Mouse (Mus musculus): Measurements from ENCODE around the gene Tst. TPM values are rescaled to one million over a fixed set of nuclear protein-coding genes. Genes with fewer than 3 reads are reported as not detected.

Tst gene
- total and polyA plus RNA-seq, 3 experiments, result 0.56 to 2.0 (median 0.67) TPM

GRCm38 (mm10) chr15:78447746-78448535 is 42.2 kb upstream of the Tst start (continued):
- peak; percentile 49; the same call in 1 of the 2 replicates for TF ChIP-seq MEF2A (IDR thresholded peaks at IDR 0.05; ENCODE audit: borderline replicate concordance, low read depth, low read length)
- TF ChIP-seq E2F4 (IDR thresholded peaks at IDR 0.05; ENCODE audit: insufficient replicate concordance, low read depth, low read length), result peak; percentile 70; the same call in 1 of the 2 replicates
- TF ChIP-seq POLR2AphosphoS2 (IDR thresholded peaks at IDR 0.05; ENCODE audit: low read depth, low read length), result no peak
- TF ChIP-seq IRF4 (IDR thresholded peaks at IDR 0.05; ENCODE audit: low read depth, low read length), result peak; percentile 51; the same call in 1 of the 2 replicates
- no peak for TF ChIP-seq USF1 (IDR thresholded peaks at IDR 0.05; ENCODE audit: low read depth, low read length)

DNA sequence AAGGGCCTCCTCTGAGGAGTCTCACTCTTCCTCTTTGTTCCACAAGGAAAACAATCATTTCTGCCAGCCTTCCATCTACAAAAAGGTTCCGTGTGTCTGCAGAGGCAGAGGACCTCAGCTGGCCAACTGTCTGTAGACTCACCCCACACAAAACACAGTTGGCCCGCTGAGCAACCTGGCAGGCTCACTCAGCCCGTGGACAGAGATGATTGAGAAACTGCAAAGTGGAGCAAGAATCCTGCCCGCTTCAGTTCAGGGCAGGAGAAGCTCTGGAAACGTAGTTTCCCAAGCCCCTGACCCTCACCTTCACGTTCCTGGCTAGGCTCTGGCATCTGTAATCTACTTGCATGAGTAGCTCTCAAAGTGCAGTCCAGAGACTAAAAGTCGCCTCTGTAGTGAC is 41.4 kb upstream of the Tst start:
- dilution Hi-C loops (cut with MboI; ENCODE audit: extremely low pct_ligation_motif_present, extremely low pct_unique_long_range_greater_than_20kb, low sequenced_read_pairs) (no loop called here), in situ Hi-C loops (cut with MboI; ENCODE audit: low pct_ligation_motif_present, low pct_unique_long_range_greater_than_20kb, low sequenced_read_pairs) (loop anchor here (5.0 to 25.0 kb wide), 3 partner anchors 65 to 290 kb away; partner anchors contain the start of gene C1qtnf6)
- Histone ChIP-seq H3K79me2 (replicated peaks; ENCODE audit: control insufficient read depth, extremely low read depth, insufficient read depth, poor library complexity, severe bottlenecking) (no peaks in the 10 kb centered on the region), H3K4me1 (ENCODE audit: control insufficient read depth in 1 of 2, insufficient read depth in 2 of 2) (peaks cover 32 to 55% of the 10 kb centered on the region in 2 experiments), H3K36me3 (replicated peaks in 1 of 2; ENCODE audit: control insufficient read depth in 1 of 2, insufficient read depth in 1 of 2, low read length in 1 of 2) (no peaks in the 10 kb centered on the region), H3K4me3 (replicated peaks in 1 of 3; ENCODE audit: low read depth in 2 of 3, low read length in 2 of 3, poor library complexity in 1 of 3) (no peak overlapping the region), H3K9ac (ENCODE audit: insufficient read depth, low read depth) (no peak overlapping the region), H3K9me3 (replicated peaks; ENCODE audit: low read length) (peaks cover 3% of the 10 kb centered on the region), H3K4me2 (ENCODE audit: insufficient read depth, low read depth, poor library complexity, severe bottlenecking) (no peak overlapping the region), H3K27ac (ENCODE audit: insufficient read depth, low read depth) (no peak overlapping the region), H3K27me3 (replicated peaks) (no peaks in the 10 kb centered on the region)
- TF ChIP-seq KAT2A (IDR thresholded peaks at IDR 0.05; ENCODE audit: insufficient replicate concordance, low read length), result no peak
- TF ChIP-seq ZKSCAN1 (IDR thresholded peaks at IDR 0.05; ENCODE audit: borderline replicate concordance, low read depth, low read length), result no peak
- TF ChIP-seq CHD2 (IDR thresholded peaks at IDR 0.05; ENCODE audit: low read length), result no peak
- no peak for TF ChIP-seq IRF4 (IDR thresholded peaks at IDR 0.05; ENCODE audit: low read depth, low read length)
- no peak for TF ChIP-seq MYC (IDR thresholded peaks at IDR 0.05; ENCODE audit: low read depth, low read length)
- no peak for TF ChIP-seq MEF2A (IDR thresholded peaks at IDR 0.05; ENCODE audit: borderline replicate concordance, low read depth, low read length)
- no peak for TF ChIP-seq BHLHE40 (IDR thresholded peaks at IDR 0.05; ENCODE audit: low read depth, low read length)
- no peak for TF ChIP-seq NRF1 (IDR thresholded peaks at IDR 0.05; ENCODE audit: low read depth, low read length)
- no peak for DNase-seq (ENCODE audit: extremely low read depth)

DNA sequence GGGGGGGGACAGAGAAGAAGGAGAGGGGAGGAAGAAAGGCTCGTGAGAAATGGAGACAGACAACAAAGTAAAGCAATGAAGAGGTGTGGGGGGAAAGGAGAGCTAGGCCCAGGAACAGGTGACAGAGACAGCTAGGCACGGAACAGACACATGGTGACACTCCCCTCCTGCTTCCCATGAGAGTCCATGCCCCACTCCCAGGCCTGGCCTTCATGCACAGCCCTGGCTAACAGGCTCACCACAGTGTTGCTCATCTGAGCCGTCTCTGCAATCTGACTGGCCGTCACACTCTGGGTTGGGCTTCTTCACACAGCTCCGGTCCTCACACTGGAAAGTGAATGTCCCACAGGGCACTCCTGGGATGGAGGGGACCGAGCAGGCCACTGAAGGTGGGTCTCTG is 38.1 kb upstream of the Tst start:
- H3K27ac ChIP-seq (ENCODE audit: insufficient read depth, low read depth), result no peak overlapping the region
- no peaks in the 10 kb centered on the region for H3K36me3 ChIP-seq (replicated peaks in 1 of 2; ENCODE audit: control insufficient read depth in 1 of 2, insufficient read depth in 1 of 2, low read length in 1 of 2)
- H3K4me2 ChIP-seq (ENCODE audit: insufficient read depth, low read depth, poor library complexity, severe bottlenecking), result no peak overlapping the region
- TF ChIP-seq NRF1 (IDR thresholded peaks at IDR 0.05; ENCODE audit: low read depth, low read length) (no peak), ELF1 (IDR thresholded peaks at IDR 0.05; ENCODE audit: low read depth, low read length) (no peak), ETS1 (conservative IDR thresholded peaks at IDR 0.05; ENCODE audit: low read depth, low read length) (no peak), CHD2 (IDR thresholded peaks at IDR 0.05; ENCODE audit: low read length) (no peak)
- H3K9me3 ChIP-seq (replicated peaks; ENCODE audit: low read length), result no peaks in the 10 kb centered on the region
- H3K4me1 ChIP-seq (ENCODE audit: control insufficient read depth in 1 of 2, insufficient read depth in 2 of 2), result peaks cover 13 to 46% of the 10 kb centered on the region in 2 experiments
- no peak for DNase-seq (ENCODE audit: extremely low read depth)
- dilution Hi-C loops (cut with MboI; ENCODE audit: extremely low pct_ligation_motif_present, extremely low pct_unique_long_range_greater_than_20kb, low sequenced_read_pairs), result no loop called here
- H3K79me2 ChIP-seq (replicated peaks; ENCODE audit: control insufficient read depth, extremely low read depth, insufficient read depth, poor library complexity, severe bottlenecking), result no peaks in the 10 kb centered on the region
- H3K9ac ChIP-seq (ENCODE audit: insufficient read depth, low read depth), result no peak overlapping the region
- H3K4me3 ChIP-seq (replicated peaks in 1 of 3; ENCODE audit: low read depth in 2 of 3, low read length in 2 of 3, poor library complexity in 1 of 3), result no peak overlapping the region
- in situ Hi-C loops (cut with MboI; ENCODE audit: low pct_ligation_motif_present, low pct_unique_long_range_greater_than_20kb, low sequenced_read_pairs), result loop anchor here (10.0 to 25.0 kb wide), 2 partner anchors 91 to 293 kb away; partner anchors contain the start of gene C1qtnf6
- H3K27me3 ChIP-seq (replicated peaks), result peaks cover 9% of the 10 kb centered on the region
